Mouse (Mus musculus) cortical plate, adult 2 months (tissue): ENCODE data around the gene Zfp1.

Experiments
- CTCF ChIP-seq: fragments of 200-500 bp; IDR thresholded peaks from 2 replicates; pipeline ENCODE4 v1.5.1; 2011; ENCODE audit warnings: mild to moderate bottlenecking, control low read depth, low read length; ENCODE audit not compliant: insufficient read depth; ENCODE audit errors: extremely low read depth
- POLR2A ChIP-seq: fragments of 200-500 bp; IDR thresholded peaks from 2 replicates; pipeline ENCODE4 v1.6.1; 2011; ENCODE audit warnings: mild to moderate bottlenecking, low read length, control low read depth; ENCODE audit not compliant: insufficient read depth; ENCODE audit errors: extremely low read depth

GRCm38 (mm10) chr8:111622104-111622503 is 21.1 kb upstream of the Zfp1 start:
- no peak for TF ChIP-seq CTCF
- no peak for TF ChIP-seq POLR2A
